Mouse (Mus musculus) G1E (cell line): Measurements from ENCODE around the gene Slc22a18.

Experiments
- CTCF ChIP-seq: IDR thresholded peaks from 2 replicates; pipeline ENCODE4 v1.5.1; 2012; ENCODE audit warnings: low read depth, low read length, inconsistent platforms, mixed read lengths
- GATA2 ChIP-seq: IDR thresholded peaks from 2 replicates; pipeline ENCODE4 v1.6.1; 2012; ENCODE audit warnings: low read depth, low read length, inconsistent platforms, borderline replicate concordance
- POLR2AphosphoS5 ChIP-seq: IDR thresholded peaks from 2 replicates; pipeline ENCODE4 v1.6.1; 2012; ENCODE audit warnings: low read depth, low read length, inconsistent platforms; ENCODE audit not compliant: insufficient replicate concordance

DNA sequence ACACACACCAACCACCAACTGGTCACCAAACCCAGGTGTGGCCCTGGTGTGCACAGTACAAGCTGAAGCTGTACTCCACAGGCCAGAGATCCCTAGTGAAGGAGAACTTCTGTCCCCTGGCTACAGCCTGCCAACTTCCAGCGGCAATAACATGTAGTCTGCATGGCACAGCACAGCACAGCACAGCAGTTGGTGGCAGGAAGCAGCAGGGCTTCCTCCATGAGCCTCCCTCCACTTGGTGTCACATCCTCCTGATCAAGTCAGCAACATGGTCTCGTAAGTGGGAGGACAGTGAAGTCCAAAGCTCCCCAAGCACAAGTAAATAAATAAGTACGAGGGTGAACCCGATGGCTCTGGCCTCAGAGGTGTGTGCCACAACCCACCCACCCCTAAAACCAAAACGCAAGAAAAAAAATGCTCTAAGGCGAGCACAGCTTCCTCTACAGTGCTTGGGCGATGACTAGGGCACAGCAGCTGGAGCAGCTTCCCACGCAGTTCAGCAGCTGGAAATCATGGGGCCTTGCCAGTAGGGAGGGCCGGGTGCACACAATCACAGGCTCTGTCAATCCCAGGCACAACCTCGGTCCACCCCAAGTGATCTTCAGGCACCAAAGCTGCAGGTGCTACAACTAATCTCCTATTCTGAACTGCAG lies 40.4 kb downstream of the Slc22a18 start:
- TF ChIP-seq CTCF, result no peak
- no peak for TF ChIP-seq GATA2
- no peak for TF ChIP-seq POLR2AphosphoS5
